Mouse (Mus musculus) right cerebral cortex, postnatal 14 days (tissue): ENCODE measurements around the gene Gm3259.
"Not testable (repeated sequence)": the region's sequence is repeated elsewhere in the genome, so short reads cannot be mapped to it uniquely, and the experiment has no call there.

Experiments
- DNase-seq: peaks from one replicate; pipeline ENCODE4 v3.0.0; 2022

Gm3259 gene

DNA sequence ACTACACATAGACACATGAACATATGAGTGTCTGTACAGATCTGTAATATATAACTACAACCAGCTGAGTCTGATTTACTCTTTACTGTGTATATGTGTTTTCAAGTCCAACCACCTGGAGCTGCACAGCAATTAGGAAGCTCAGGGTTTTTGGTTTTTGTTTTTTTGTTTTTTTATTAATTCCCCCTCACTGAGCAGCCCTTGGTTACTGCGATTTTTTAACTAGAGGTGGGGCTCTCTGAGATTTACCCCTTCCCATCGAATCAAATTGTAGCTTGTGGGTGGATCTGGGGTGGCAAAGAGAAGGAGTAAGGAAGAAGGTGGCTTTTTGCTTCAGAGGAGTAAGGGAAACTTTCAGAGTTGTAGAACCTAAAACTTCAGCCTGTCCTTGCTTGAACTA lies at the start of gene Gm3259:
Gene Gm3259, plus strand, starts transcription at position 301 of the 400 bp plus-strand sequence.
- DNase-seq, result not testable (repeated sequence)

- DNase-seq, result not testable (repeated sequence)
These were observed 33.0 kb upstream of the Gm3259 start, which contains the start of gene Gm10424 for GRCm38 (mm10) chr5:95272668-95273067. TSS of gene Gm10424 (minus strand) at chr5:95272768.
